Mouse (Mus musculus): ENCODE measurements around the gene Tfpi2.
A peak's percentile ranks its signal among the peaks of the same experiment; 100 is the strongest.

The Tfpi2 gene

GRCm38 (mm10) chr6:3988750-3989149 lies at the start of gene Tfpi2:
Gene Tfpi2, minus strand, starts transcription at chr6:3988919.
- no peak for DNase-seq (ENCODE audit: low spot score in 2 of 2)

- no peak for DNase-seq (ENCODE audit: low spot score in 2 of 2)
These were observed 42.2 kb upstream of the Tfpi2 start for GRCm38 (mm10) chr6:4030956-4031355.

- no peak for DNase-seq (ENCODE audit: low spot score in 2 of 2)
These were observed 37.6 kb upstream of the Tfpi2 start for GRCm38 (mm10) chr6:4026367-4026766.

GRCm38 (mm10) chr6:4022645-4023044 lies 33.9 kb upstream of the Tfpi2 start:
- DNase-seq (ENCODE audit: low spot score in 2 of 2): no peak

GRCm38 (mm10) chr6:4009548-4009947 lies 20.8 kb upstream of the Tfpi2 start:
- no peak for DNase-seq (ENCODE audit: low spot score in 2 of 2)

- no peak for DNase-seq (ENCODE audit: low spot score in 2 of 2)
These were observed 19.9 kb upstream of the Tfpi2 start for GRCm38 (mm10) chr6:4008501-4009040.

GRCm38 (mm10) chr6:4004808-4005207 lies 16.1 kb upstream of the Tfpi2 start:
- no peak for DNase-seq (ENCODE audit: low spot score in 2 of 2)

GRCm38 (mm10) chr6:4003890-4004306 lies 15.2 kb upstream of the Tfpi2 start, which contains the start of gene Gng11:
Gene Gng11, plus strand, starts transcription at chr6:4003904.
- peak in 1 of 2 experiments; percentile 18 for DNase-seq (ENCODE audit: low spot score in 2 of 2)

GRCm38 (mm10) chr6:4003445-4003844 lies 14.7 kb upstream of the Tfpi2 start:
- DNase-seq (ENCODE audit: low spot score in 2 of 2): no peak

GRCm38 (mm10) chr6:4000716-4001115 lies 12.0 kb upstream of the Tfpi2 start:
- no peak for DNase-seq (ENCODE audit: low spot score in 2 of 2)

GRCm38 (mm10) chr6:3999296-3999695 lies 10.6 kb upstream of the Tfpi2 start:
- no peak for DNase-seq (ENCODE audit: low spot score in 2 of 2)

- no peak for DNase-seq (ENCODE audit: low spot score in 2 of 2)
These were observed 9.4 kb upstream of the Tfpi2 start for GRCm38 (mm10) chr6:3998089-3998488.

GRCm38 (mm10) chr6:3993492-3993891 lies 4.8 kb upstream of the Tfpi2 start, which contains the start of gene Gngt1:
Gene Gngt1, plus strand, starts transcription at chr6:3993792.
- DNase-seq (ENCODE audit: low spot score in 2 of 2): no peak

GRCm38 (mm10) chr6:3982661-3983284 lies 5.9 kb downstream of the Tfpi2 start:
- no peak for DNase-seq (ENCODE audit: low spot score in 2 of 2)

GRCm38 (mm10) chr6:3973679-3974078 lies 15.0 kb downstream of the Tfpi2 start:
- DNase-seq (ENCODE audit: low spot score in 2 of 2): no peak

- peak; percentile 3 to 11 for DNase-seq (ENCODE audit: low spot score in 2 of 2)
These were observed 20.8 kb downstream of the Tfpi2 start for GRCm38 (mm10) chr6:3967676-3968626.

GRCm38 (mm10) chr6:3954969-3955368 lies 33.8 kb downstream of the Tfpi2 start:
- no peak for DNase-seq (ENCODE audit: low spot score in 2 of 2)

GRCm38 (mm10) chr6:3936140-3936714 lies 52.5 kb downstream of the Tfpi2 start:
- no peak for DNase-seq (ENCODE audit: low spot score in 2 of 2)

- no peak for DNase-seq (ENCODE audit: low spot score in 2 of 2)
These were observed 53.1 kb downstream of the Tfpi2 start for GRCm38 (mm10) chr6:3935606-3936005.

GRCm38 (mm10) chr6:3935048-3935447 lies 53.7 kb downstream of the Tfpi2 start:
- no peak for DNase-seq (ENCODE audit: low spot score in 2 of 2)

- no peak for DNase-seq (ENCODE audit: low spot score in 2 of 2)
These were observed 62.6 kb downstream of the Tfpi2 start for GRCm38 (mm10) chr6:3926140-3926539.

- peak; percentile 77 to 81 for DNase-seq (ENCODE audit: low spot score in 2 of 2)
These were observed 65.8 kb downstream of the Tfpi2 start for GRCm38 (mm10) chr6:3922870-3923269.
